Mouse (Mus musculus) layer of hippocampus, adult 11-12 months (tissue): ENCODE data around the gene Cygb.
"Not testable (repeated sequence)": the region's sequence is repeated elsewhere in the genome, so short reads cannot be mapped to it uniquely, and the experiment has no call there.

Experiments
- DNase-seq: peaks from one replicate; pipeline ENCODE4 v3.0.0; 2022; ENCODE audit warnings: low spot score

Cygb gene

GRCm38 (mm10) chr11:116654255-116654821 lies at the start of gene Cygb:
Cygb (minus strand) TSS chr11:116654313.
- DNase-seq = no peak

GRCm38 (mm10) chr11:116701377-116701841 lies 47.3 kb upstream of the Cygb start:
- no peak for DNase-seq

GRCm38 (mm10) chr11:116697521-116697920 lies 43.4 kb upstream of the Cygb start:
- no peak for DNase-seq

GRCm38 (mm10) chr11:116696426-116696825 lies 42.3 kb upstream of the Cygb start:
- DNase-seq = no peak

GRCm38 (mm10) chr11:116695194-116695880 lies 41.2 kb upstream of the Cygb start:
- no peak for DNase-seq

- DNase-seq = no peak
These were observed 40.4 kb upstream of the Cygb start for GRCm38 (mm10) chr11:116694250-116695193.

- DNase-seq = no peak
These were observed 39.8 kb upstream of the Cygb start for GRCm38 (mm10) chr11:116693899-116694249.

GRCm38 (mm10) chr11:116690701-116691575 lies 36.8 kb upstream of the Cygb start:
- no peak for DNase-seq

- no peak for DNase-seq
These were observed 35.5 kb upstream of the Cygb start for GRCm38 (mm10) chr11:116689622-116690021.

- no peak for DNase-seq
These were observed 33.8 kb upstream of the Cygb start for GRCm38 (mm10) chr11:116687897-116688296.

GRCm38 (mm10) chr11:116685729-116686128 lies 31.6 kb upstream of the Cygb start:
- no peak for DNase-seq

GRCm38 (mm10) chr11:116683777-116684176 lies 29.7 kb upstream of the Cygb start:
- no peak for DNase-seq

- DNase-seq = no peak
These were observed 28.5 kb upstream of the Cygb start for GRCm38 (mm10) chr11:116682501-116683144.

- DNase-seq = no peak
These were observed 27.0 kb upstream of the Cygb start for GRCm38 (mm10) chr11:116681147-116681546.

- DNase-seq = no peak
These were observed 26.4 kb upstream of the Cygb start for GRCm38 (mm10) chr11:116680321-116681091.

- no peak for DNase-seq
These were observed 25.0 kb upstream of the Cygb start for GRCm38 (mm10) chr11:116679148-116679547.

GRCm38 (mm10) chr11:116677711-116678441 lies 23.8 kb upstream of the Cygb start:
- no peak for DNase-seq

GRCm38 (mm10) chr11:116676175-116676976 lies 22.3 kb upstream of the Cygb start:
- DNase-seq = no peak

GRCm38 (mm10) chr11:116675429-116675828 lies 21.3 kb upstream of the Cygb start:
- DNase-seq = not testable (repeated sequence)
